Mouse (Mus musculus) stomach, postnatal 0 days (tissue): ENCODE results near the gene Pop5. TPM values are rescaled to one million over a fixed set of nuclear protein-coding genes. Genes with fewer than 3 reads are reported as not detected.

Experiments used
- ATAC-seq: fragments of 200-750 bp; cut with Nextera tagmentation; 2 replicates; pipeline ENCODE4 v1.8.0; 2017; ENCODE audit not compliant: low FRiP score, low TSS enrichment
- DNase-seq: peaks from one replicate; pipeline ENCODE4 v3.0.0-alpha.2; 2016; ENCODE audit warnings: low spot score
- H3K27ac ChIP-seq: fragments of 300-500 bp; sonication (generic); replicated peaks from 2 replicates; pipeline ENCODE4 v1.5.1; 2014; ENCODE audit warnings: mild to moderate bottlenecking, control low read depth
- H3K27me3 ChIP-seq: fragments of 300-500 bp; sonication (generic); 2 replicates; pipeline ENCODE4 v1.6.1; 2014; ENCODE audit warnings: low read length; ENCODE audit not compliant: control insufficient read depth, insufficient read depth
- H3K36me3 ChIP-seq: fragments of 300-500 bp; sonication (generic); 2 replicates; pipeline ENCODE4 v1.6.1; 2014; ENCODE audit warnings: low read length, mixed read lengths; ENCODE audit not compliant: control insufficient read depth, insufficient read depth
- H3K4me1 ChIP-seq: fragments of 300-500 bp; sonication (generic); replicated peaks from 2 replicates; pipeline ENCODE4 v1.6.1; 2014; ENCODE audit warnings: antibody characterized with exemption; ENCODE audit not compliant: control insufficient read depth, insufficient read depth
- H3K4me2 ChIP-seq: fragments of 300-500 bp; sonication (generic); replicated peaks from 2 replicates; pipeline ENCODE4 v1.6.1; 2014; ENCODE audit warnings: low read depth, mild to moderate bottlenecking, control low read depth, moderate library complexity
- H3K4me3 ChIP-seq: fragments of 300-500 bp; sonication (generic); 2 replicates; pipeline ENCODE4 v1.5.1; 2014; ENCODE audit warnings: low read depth, low read length, control low read depth
- H3K9ac ChIP-seq: fragments of 300-500 bp; sonication (generic); 2 replicates; pipeline ENCODE4 v1.6.1; 2014; ENCODE audit warnings: mild to moderate bottlenecking, low read length, control low read depth, mixed read lengths
- H3K9me3 ChIP-seq: fragments of 300-500 bp; sonication (generic); 2 replicates; pipeline ENCODE4 v1.6.1; 2016; ENCODE audit warnings: low read length; ENCODE audit not compliant: control insufficient read depth
- CTCF ChIP-seq: IDR thresholded peaks from 2 replicates; pipeline ENCODE4 v1.5.1; 2016; ENCODE audit warnings: antibody characterized with exemption, low read depth, mild to moderate bottlenecking, moderate library complexity
- EP300 ChIP-seq: optimal IDR thresholded peaks from 2 replicates; pipeline ENCODE3; 2016; ENCODE audit warnings: antibody characterized with exemption
- WGBS: fragments of 180-500 bp; shearing (Covaris S2); extraction: QIAGEN DNeasy Blood & Tissue Kit; methylation state at CpG from one replicate; pipeline ENCODE4 v1.1.7; 2014; 5-methylcytosine and 5-hydroxymethylcytosine counted together
- polyA plus RNA-seq: library from polyadenylated mRNA; unstranded; fragments of >200 nt; fragmentation: Nextera tagmentation; extraction: Ambion mirVana; gene quantifications from 2 replicates; pipeline ENCODE4 v1.2.1, GENCODE M21; 2015

The Pop5 gene
- polyA plus RNA-seq, 1 experiment from 2014 or later: 83.9 TPM

- WGBS: 16% methylated on average over 29 of the region's 29 CpGs
- Histone ChIP-seq H3K9me3 (no peaks in the 10 kb centered on the region), H3K27ac (no peak overlapping the region), H3K36me3 (no peaks in the 10 kb centered on the region), H3K4me2 (no peak overlapping the region), H3K4me1 (peaks cover 2% of the 10 kb centered on the region; the same call in 1 of the 2 replicates), H3K27me3 (peaks cover 19% of the 10 kb centered on the region), H3K4me3 (no peak overlapping the region), H3K9ac (no peak overlapping the region)
- ATAC-seq: no peak
- no peak for DNase-seq
- no peak for TF ChIP-seq EP300
- TF ChIP-seq CTCF: no peak
These were observed 43.5 kb upstream of the Pop5 start for GRCm38 (mm10) chr5:115191880-115192827.

- H3K4me1 ChIP-seq: no peaks in the 10 kb centered on the region
- H3K27me3 ChIP-seq: peaks cover 19% of the 10 kb centered on the region
- H3K27ac ChIP-seq: no peak overlapping the region
- no peak overlapping the region for H3K9ac ChIP-seq
- H3K4me3 ChIP-seq: peak overlapping the region; percentile 52; the same call in 1 of the 2 replicates
- DNase-seq: no peak
- H3K4me2 ChIP-seq: peak overlapping the region; percentile 96
- no peak for ATAC-seq
- TF ChIP-seq CTCF (no peak), EP300 (no peak)
- WGBS: 19% methylated on average over 7 of the region's 7 CpGs
- H3K9me3 ChIP-seq: no peaks in the 10 kb centered on the region
- H3K36me3 ChIP-seq: no peaks in the 10 kb centered on the region
These were observed 42.8 kb upstream of the Pop5 start for GRCm38 (mm10) chr5:115192828-115193195.

- DNase-seq (peak; percentile 75), ATAC-seq (peak; percentile 50)
- Histone ChIP-seq H3K9ac (peak overlapping the region; percentile 35; the same call in 1 of the 2 replicates), H3K27ac (no peak overlapping the region), H3K4me1 (no peaks in the 10 kb centered on the region), H3K9me3 (no peaks in the 10 kb centered on the region), H3K36me3 (no peaks in the 10 kb centered on the region), H3K4me2 (peak overlapping the region; percentile 96), H3K27me3 (peaks cover 19% of the 10 kb centered on the region), H3K4me3 (peak overlapping the region; percentile 52)
- TF ChIP-seq CTCF: no peak
- TF ChIP-seq EP300: no peak
- WGBS: under 1% methylated on average over 32 of the region's 34 CpGs
These were observed 42.4 kb upstream of the Pop5 start for GRCm38 (mm10) chr5:115193226-115193625.

- Histone ChIP-seq H3K4me2 (peak within 1 kb of the TSS; percentile 96), H3K4me3 (peak within 1 kb of the TSS; percentile 52), H3K27ac (no peak within 1 kb of the TSS), H3K9me3 (no peaks in the 10 kb centered on the region), H3K9ac (peak within 1 kb of the TSS; percentile 43), H3K27me3 (peaks cover 19% of the 10 kb centered on the region), H3K4me1 (no peaks in the 10 kb centered on the region), H3K36me3 (no peaks in the 10 kb centered on the region)
- 0% methylated on average over 43 of the region's 116 CpGs for WGBS
- DNase-seq: peak; percentile 66
- TF ChIP-seq EP300: no peak
- peak; percentile 57 for TF ChIP-seq CTCF
- ATAC-seq: peak; percentile 36
These were observed 41.7 kb upstream of the Pop5 start, which contains the start of gene Cabp1 for GRCm38 (mm10) chr5:115193669-115194625. Gene Cabp1, minus strand, starts transcription at chr5:115194381.

- Histone ChIP-seq H3K27ac (no peak overlapping the region), H3K4me3 (peak overlapping the region; percentile 52), H3K9ac (no peak overlapping the region), H3K36me3 (no peaks in the 10 kb centered on the region), H3K9me3 (no peaks in the 10 kb centered on the region), H3K4me2 (peak overlapping the region; percentile 96), H3K4me1 (no peaks in the 10 kb centered on the region), H3K27me3 (peaks cover 19% of the 10 kb centered on the region)
- ATAC-seq (no peak), DNase-seq (no peak)
- 5% methylated on average over 12 of the region's 12 CpGs for WGBS
- TF ChIP-seq EP300: no peak
- no peak for TF ChIP-seq CTCF
These were observed 40.9 kb upstream of the Pop5 start for GRCm38 (mm10) chr5:115194626-115195221.
